Mouse (Mus musculus) skeletal muscle tissue, postnatal 0 days (tissue): ENCODE results near the gene Krt90. TPM values are rescaled to one million over a fixed set of nuclear protein-coding genes. Genes with fewer than 3 reads are reported as not detected.

Experiments
- microRNA-seq, 2 experiments: library from miRNA; unstranded; fragments of <30 nt; microRNA quantifications; one replicate each; pipeline ENCODE4; 2016
- polyA plus RNA-seq: library from polyadenylated mRNA; unstranded; fragments of >200 nt; fragmentation: Nextera tagmentation; extraction: Ambion mirVana; gene quantifications from 2 replicates; pipeline ENCODE4 v1.2.1, GENCODE M21; 2015

Krt90 gene
- not detected in 2 replicates for polyA plus RNA-seq

GRCm38 (mm10) chr15:101562850-101563249 lies at the start of gene Krt90:
Krt90 (minus strand) TSS chr15:101562950.

GRCm38 (mm10) chr15:101573796-101574345 lies 11.1 kb upstream of the Krt90 start, which contains the start of gene Krt75:
Krt75 (minus strand) TSS chr15:101573904.

GRCm38 (mm10) chr15:101550567-101550966 lies 12.2 kb downstream of the Krt90 start, which contains the start of gene Krt82:
Krt82 (minus strand) TSS chr15:101550667.

GRCm38 (mm10) chr15:101532720-101533119 lies 30.0 kb downstream of the Krt90 start, which contains the start of gene Krt84:
Krt84 (minus strand) TSS chr15:101532820.

GRCm38 (mm10) chr15:101517161-101517560 lies 45.6 kb downstream of the Krt90 start, which contains the start of gene Gm49425:
Gm49425 (minus strand) TSS chr15:101517261.

Small RNA genes within 50 kb of the gene (microRNA-seq; reads per million reads assigned to microRNA genes)
- gene Gm44393 (0 reads per million in 2 experiments), gene Gm44460 (0 reads per million in 2 experiments)

Other genes starting within 250 kb of the Krt90 start
- gene Krt80, start 192.8 kb downstream of the Krt90 start, polyA plus RNA-seq = 2.1 and 3.3 TPM in 2 replicates
- 0.15 and 0.24 TPM in 2 replicates for gene Krt7, start 151.9 kb downstream of the Krt90 start, polyA plus RNA-seq
- 0.05 TPM in 1 of 2 replicates, not detected in the other for gene Krt87, start 124.1 kb downstream of the Krt90 start, polyA plus RNA-seq
- not detected in 2 replicates for gene Krt88, start 115.2 kb downstream of the Krt90 start, polyA plus RNA-seq
- gene Krt81, start 99.2 kb downstream of the Krt90 start, polyA plus RNA-seq = not detected in 2 replicates
- not detected in 2 replicates for gene Krt86, start 89.5 kb downstream of the Krt90 start, polyA plus RNA-seq
- gene Krt83, start 71.4 kb downstream of the Krt90 start, polyA plus RNA-seq = not detected in 2 replicates
- gene Gm49425, start 45.7 kb downstream of the Krt90 start, polyA plus RNA-seq = not detected in 2 replicates
- not detected in 2 replicates for gene Krt84, start 30.1 kb downstream of the Krt90 start, polyA plus RNA-seq
- gene Krt82, start 12.3 kb downstream of the Krt90 start, polyA plus RNA-seq = not detected in 2 replicates
- not detected in 2 replicates for gene Krt75, start 11.0 kb upstream of the Krt90 start, polyA plus RNA-seq
- gene Gm5414, start 65.2 kb upstream of the Krt90 start, polyA plus RNA-seq = not detected in 2 replicates
- not detected in 2 replicates for gene Gm5478, start 84.4 kb upstream of the Krt90 start, polyA plus RNA-seq
- gene Krt6b, start 117.3 kb upstream of the Krt90 start, polyA plus RNA-seq = not detected in 2 replicates
- not detected in 2 replicates for gene Krt6a, start 131.4 kb upstream of the Krt90 start, polyA plus RNA-seq
- gene Krt5, start 149.9 kb upstream of the Krt90 start, polyA plus RNA-seq = 40.5 TPM in 1 of 2 replicates, not detected in the other
- not detected in 2 replicates for gene Krt71, start 180.2 kb upstream of the Krt90 start, polyA plus RNA-seq
- not detected in 2 replicates for gene Krt72, start 223.5 kb upstream of the Krt90 start, polyA plus RNA-seq
- gene Krt73, start 239.4 kb upstream of the Krt90 start, polyA plus RNA-seq = not detected in 2 replicates